Mouse (Mus musculus) frontal cortex, postnatal 25 days (tissue): ENCODE results near the gene Itm2c.
A peak's percentile ranks its signal among the peaks of the same experiment; 100 is the strongest.

Source experiments
- DNase-seq, 2 experiments: peaks; one replicate each; pipeline ENCODE4 v3.0.0; 2022; ENCODE audit warnings: low spot score in 2 of 2

Gene Itm2c

DNA sequence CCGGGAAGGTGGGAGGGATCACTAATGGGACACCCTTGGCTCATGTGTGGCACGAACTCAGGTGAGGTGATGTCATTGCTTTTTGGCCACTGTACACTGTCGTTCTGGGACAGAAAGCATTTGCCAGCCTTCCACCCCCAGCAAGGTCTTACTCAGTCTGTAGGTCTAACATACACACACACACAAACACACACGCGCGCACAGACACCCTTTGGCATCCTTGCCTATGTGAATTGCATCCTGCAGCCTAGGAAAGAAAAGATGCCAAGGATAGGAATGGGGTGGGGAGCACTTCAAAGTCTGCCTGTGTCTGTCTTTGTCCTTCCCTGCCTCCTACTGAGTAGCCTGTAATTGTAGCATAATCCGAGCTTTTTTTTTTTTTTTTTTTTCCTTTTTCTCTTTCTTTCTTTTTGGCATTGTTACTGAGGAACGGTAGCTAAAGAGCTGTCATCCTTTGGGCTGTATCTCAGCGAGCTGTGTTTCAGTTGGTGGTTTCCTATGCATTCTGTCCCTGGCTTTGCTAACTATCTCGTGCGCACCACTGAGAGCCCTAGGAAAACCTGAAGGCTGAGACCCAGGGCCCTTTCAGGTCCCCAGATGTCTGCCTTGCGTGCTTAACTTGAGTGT, 4.8 kb downstream of the Itm2c start:
- DNase-seq = peak in 1 of 2 experiments; percentile 36

DNA sequence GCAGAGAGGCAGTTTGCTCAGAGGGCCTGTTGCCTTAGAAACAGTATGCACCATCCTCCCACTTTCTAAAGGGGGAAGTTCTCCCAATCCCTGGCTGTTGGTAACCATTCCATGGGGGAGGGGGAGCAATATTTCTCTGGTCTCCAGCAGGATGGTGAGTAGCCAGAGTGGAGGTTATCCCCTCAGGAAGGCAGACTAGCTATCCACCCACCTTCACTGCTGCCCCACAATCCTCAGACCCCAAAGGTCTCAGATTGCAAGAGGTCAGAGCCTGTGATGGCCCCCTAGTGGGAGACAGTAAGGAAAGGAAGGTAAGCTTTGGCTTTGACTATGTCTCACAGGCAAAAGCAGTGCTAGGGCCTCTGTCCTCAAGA, 5.3 kb downstream of the Itm2c start:
- peak in 1 of 2 experiments; percentile 31 for DNase-seq

DNA sequence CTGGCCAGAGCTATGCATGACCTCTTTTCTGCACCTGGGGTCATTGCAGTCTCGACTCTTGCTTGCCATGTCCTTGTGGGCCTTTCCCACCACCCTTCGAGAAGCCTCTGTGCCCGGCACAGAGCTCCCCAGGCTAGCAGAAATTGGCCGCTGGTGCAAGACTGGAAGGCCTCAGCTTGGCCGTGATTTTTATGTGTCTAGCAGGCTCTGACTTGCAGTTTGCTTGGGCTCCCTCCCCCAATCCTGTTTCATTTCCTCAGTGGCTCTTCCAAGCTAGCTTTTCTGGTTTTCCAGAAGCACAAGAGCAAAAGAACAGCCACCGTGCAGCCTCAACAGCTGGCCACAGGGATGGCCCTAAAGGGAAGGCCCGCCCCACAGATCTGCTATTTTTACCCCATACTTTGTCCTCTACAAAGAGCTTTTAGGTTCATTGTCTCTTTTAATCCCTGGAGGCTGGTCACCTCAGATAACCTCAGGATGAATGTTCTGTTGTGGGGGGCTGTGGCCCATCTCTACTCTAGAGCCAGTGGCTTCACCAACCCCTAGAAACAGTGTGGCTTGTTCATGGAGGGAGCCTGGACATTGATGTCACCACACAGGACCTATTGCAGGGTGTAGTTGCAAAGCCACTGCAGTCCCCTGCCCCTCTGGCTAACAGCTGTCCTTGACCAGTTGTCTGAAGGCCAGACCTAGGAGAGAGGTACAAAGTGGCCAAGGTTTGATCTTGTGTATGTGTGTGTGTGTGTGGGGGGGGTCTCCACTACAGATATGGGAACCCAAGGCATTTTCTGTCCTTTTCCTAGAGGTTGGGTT, 6.6 kb downstream of the Itm2c start:
- no peak for DNase-seq

DNA sequence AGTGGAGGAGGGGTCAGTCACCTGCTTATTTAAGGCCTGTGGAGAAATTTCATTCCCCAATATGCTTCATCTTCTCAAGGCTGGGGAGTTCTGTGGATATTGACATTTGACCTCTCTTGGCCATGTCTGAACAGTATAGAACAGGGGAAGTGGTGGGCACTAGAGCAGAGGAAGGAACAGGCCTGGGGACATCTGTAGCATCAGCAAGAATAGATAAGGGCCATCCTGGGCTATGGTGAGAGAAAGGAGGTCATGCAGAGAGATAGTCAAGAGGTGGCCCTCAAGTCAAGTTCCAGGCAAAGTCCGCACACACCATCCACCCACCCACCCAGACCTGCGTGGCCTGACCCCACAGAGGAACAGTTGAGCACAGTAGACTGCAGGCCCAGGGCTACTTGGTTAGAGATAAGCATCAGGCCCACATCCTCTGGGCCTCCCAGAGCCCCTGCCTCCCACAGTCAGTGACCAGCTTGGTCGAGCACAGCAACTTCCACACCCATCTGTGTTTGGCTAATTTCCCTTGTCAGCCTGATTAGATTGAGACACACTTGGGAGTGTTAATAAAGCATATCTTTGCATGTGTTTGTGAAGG, 7.5 kb downstream of the Itm2c start:
- DNase-seq = no peak

DNA sequence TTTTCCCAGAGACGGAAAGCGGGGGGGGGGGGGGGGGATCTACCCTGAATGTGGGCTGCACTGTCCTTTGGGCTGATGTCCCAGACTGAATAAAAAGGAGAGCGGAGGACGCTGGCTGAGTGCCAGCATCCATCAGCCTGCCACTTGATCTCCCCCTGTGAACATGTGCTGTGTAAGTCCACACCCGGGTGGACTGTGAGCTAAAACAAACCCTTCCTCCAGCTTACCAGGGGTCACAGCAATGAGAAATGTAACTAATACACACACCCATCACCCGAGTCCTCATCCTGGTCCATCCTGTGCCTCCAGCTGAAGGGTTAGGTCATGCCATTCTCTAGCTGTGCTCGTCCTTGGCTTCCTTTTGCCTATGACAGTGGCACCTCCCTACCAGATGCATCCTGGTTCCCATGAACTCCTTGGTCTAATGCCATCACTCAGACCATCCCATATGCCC, 8.1 kb downstream of the Itm2c start:
- DNase-seq = no peak

DNA sequence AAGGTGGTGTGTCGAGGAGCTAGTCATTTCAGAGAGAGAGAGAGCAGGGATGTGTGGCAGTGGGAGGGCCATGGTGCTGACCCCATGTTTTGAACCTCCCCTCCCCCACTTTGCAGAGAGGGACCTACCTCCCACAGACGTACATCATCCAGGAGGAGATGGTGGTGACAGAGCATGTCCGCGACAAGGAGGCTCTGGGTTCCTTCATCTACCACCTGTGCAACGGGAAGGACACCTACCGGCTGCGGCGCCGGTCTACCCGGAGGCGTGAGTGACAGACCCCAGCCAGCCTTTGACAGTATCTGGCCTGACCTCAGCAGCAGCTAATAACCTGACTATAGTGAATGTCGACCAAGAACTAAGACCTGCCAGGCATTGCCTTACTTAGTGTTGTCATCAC, 12.8 kb downstream of the Itm2c start:
- DNase-seq = no peak

DNA sequence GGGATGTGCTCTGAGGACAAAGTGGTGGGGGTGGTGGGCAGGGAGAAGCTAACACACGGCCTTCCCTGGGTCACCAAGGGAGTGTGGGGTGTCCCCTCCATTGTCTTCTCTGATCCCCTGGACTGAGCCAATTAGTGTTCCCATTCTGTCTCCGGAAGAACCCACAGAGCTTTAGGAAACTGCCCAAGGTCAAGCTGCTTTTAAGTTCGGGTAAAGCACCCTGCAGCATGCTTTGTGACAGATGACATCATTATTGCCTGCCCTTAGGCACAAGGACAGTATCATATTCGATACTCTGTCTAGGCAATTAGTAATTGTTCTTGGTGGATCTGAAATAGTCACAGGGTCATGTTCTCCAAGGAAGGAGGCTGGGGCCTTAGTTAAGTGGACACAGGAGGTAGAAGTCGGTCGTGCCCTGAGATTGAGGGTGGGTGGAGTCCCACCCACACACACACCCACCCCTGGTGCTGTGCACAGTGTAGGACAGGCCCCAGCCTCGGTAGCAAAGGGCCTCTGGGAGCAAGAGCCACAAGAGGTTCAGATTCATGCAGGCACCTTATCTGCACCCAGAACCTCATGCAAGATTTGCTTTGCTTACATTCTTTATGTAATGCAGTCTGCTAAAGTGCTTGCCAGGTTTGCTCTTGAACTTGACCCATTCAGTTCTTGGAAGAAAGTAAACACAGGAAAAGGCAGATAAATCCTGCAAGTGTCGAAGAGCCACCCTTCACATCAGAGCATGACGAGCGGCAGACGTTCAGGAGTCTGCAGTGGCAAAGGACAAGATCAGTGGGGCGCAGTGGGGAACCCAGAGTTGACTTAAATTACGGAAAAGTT, 14.9 kb downstream of the Itm2c start:
- no peak for DNase-seq

DNA sequence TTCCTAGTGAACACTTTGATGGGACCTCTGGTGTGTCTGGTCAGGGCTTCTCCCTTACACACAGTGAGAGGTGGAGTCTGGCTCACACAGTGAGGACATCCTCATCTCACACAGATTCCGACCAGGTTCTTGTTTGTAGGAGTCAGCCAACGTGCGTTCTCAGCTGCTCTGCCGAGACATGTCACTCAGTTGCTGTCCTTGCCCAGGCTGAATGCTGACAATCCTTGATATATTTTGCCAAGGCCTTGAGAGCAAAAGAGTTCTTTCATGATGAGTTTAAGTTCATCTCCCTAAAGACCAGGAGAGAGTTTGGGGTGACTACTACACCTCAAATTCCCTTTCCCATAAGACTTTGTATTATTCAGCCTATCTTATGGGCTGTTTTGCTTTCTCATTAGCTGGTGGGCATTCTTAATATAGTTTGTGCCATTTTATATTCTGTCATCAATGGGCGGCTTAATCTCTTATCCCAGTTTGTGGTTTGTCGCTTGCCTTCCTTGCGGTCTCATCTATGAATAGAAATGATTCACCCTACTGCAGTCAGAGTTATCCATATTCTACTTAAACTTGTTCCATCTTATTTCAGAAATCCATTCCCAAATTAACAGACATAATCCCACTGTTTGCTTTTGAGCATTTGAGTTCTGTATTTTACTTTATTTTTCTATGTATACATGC, 19.1 kb downstream of the Itm2c start:
- no peak for DNase-seq

DNA sequence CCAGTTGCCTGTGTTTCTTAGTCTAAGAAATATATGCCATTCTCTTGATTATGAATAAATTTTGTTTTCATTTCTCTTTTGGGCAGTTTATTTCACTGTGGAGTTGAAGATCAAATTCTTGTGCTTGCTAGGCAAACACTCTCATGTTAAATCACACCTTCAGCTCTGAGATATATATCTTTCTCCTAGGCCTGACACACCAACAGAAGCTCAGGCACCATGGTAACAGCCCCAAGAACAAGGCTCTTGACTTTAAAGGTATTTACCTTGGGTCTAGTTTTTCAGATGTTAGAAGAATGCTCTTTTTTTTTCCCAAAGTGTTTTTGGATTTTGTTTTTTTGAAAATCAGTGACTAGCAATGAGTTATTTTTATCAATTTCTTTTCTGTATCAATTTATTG, 21.8 kb downstream of the Itm2c start:
- no peak for DNase-seq

DNA sequence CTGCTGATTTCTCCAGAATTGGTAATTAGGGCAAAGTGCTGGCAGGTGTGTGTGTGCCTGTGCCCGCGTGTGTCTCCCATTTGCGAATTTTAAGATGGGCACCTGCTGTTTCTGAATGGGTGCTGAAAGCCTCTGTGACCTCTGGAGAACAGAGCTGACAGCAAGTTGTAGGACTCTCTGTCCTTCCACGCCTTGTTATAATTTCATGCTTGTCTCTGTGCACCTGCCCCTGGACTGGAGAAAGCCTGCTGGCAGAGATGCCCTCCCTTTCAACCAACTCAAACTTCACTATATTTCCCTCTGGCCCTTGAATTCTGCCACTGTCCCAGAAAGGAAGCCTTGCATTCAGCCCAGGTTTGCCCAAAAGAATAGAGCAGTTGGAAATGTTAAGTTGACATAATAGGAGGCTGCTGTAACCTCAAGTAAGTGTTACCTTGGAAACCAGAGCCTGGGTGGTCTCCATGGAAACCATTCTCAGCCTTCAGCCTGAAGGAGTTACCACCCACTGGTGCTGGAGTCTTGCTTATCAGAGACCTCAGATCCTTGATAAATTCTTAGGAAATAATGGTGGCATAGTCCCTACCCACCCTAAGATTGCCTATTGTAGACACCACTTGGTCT, 22.9 kb downstream of the Itm2c start:
- peak in 1 of 2 experiments; percentile 63 for DNase-seq

DNA sequence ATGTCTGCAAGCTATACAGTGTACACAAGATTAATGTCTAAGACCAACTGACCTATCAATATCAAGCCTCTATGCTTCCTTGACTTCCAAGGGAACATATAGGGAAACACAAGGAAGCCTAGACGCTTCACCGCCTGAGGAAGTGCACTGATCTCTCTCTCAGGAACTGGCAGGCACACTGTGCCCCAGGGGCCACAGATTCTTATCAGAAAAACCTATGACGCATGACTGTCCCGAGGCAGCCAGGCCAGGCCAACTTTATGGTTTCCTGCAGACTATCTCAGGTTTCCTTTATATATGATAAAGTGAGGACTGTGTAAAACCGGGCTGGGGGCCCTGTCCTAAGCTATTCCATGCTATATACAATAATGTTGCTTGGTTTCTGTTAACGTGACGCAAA, 25.5 kb downstream of the Itm2c start:
- no peak for DNase-seq

DNA sequence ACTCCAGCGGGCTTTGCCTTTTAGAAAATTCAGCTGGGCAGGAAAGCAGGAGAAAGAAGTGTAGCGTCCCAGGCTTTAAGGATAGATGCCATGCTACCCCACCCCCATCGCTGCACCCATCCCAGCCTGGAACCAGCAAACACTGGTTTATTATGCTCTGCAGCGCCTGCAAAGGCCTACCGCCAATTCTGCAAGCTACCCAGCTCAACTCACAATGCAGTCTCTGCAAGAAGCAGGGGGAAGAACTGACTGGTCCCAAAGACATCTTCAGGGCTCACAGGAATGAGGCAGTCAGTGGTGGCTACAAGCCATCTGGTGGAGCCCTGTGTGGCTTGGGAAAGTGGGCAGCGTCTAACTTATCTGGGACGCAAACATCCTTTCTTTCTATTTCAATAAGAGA, 27.6 kb downstream of the Itm2c start:
- no peak for DNase-seq

DNA sequence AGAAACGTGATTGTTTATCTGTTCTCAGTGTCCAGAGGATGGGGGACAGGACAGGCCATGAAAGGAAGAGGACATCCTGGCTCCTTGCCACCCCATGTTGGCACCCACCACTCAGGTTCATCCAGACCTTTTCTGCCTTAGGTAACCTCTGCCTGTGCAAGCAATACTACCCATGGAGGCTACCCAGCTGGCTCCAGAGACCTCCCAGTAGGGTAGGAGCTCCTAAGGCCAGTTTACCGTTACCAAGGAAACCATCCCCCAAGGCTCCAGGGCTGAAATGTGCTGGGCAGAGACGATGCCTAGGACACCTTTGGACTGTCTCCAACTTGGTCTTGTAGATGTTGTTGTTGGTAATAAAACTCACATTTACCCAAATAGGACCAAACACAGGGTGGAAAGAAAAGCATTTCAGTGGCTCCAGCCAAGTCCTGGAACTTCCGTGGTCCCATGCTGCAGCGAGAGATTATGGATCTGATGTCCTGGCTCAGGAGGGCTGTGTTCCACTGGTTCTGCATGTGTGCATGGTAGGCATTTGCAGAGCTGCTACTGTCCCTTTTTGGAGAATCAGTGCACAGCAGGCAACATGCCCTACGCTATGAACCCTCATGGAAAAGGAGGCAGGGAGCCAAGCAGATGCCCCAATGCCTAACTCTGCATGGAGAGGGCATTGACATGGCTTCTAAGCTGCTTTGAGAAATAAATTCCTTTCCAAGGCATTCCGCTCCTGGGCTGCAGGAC, 28.2 kb downstream of the Itm2c start:
- DNase-seq = no peak

DNA sequence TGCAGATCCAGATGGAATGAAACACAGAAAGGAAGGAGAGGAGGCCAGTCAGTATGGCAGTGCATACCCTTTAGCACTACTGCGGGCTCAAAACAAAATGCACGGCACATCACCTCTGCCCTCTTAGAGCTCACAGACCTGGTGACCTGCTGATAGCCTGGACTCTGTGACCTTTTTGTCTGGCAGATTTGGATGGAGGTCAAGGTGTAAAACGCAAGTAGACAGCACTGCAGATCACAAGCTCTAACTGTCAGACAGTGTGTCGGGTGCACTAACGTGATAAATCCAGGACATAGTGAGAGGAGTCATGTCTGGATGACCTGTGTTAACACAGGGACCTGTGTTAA, 28.8 kb downstream of the Itm2c start:
- no peak for DNase-seq

DNA sequence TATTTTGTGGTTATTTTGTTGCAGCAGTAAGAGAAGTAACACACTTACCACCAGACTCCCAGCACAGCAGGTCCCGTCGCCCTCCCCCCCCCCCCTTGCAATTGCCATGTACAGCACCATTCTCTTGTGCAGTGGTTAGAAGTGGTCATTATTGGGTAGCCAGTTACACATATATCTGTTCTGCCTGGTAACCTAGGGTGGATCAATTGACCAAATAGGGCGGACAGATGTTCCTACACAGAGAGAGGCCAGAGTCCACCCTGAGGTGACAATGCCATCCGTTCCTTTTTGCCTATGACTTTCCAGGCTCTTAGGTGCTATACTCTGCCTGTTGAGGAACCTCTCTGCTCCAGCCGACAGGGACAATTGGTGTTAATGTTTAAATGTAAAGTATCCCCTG, 31.1 kb downstream of the Itm2c start:
- no peak for DNase-seq

DNA sequence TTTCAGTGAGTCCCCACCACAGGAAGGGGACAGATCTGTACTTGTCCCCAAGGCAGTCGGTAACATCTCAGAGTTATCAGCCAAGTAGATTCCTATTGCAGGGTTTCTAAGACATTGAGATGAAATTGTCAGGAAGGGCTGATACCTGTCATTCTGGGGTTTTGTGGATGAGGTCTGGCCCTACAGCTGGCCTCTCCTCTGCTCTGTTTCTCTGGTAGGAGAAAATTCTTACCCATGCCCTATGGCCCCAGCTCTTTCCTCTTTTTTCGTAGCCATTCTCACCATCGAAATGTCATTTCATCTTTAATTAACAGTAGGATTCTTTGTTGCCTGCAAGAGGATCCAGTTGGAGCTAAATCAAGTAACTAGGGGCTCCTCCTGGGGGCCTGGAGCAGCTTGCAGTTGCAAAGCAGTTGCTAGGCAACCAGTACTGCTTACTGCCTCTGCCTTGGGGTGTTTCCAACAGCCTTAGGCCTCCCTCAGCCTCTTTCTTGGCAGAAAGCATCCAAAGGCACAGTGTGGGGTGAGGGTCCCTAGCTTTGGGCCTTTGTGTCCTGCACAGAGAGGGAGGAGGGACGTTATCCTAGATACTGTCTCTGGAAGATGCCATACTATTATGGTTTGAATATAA, 34.1 kb downstream of the Itm2c start, which contains the start of gene 4933407L21Rik:
TSS of gene 4933407L21Rik (plus strand) at position 427 of the 631 bp plus-strand sequence.
- DNase-seq = no peak

DNA sequence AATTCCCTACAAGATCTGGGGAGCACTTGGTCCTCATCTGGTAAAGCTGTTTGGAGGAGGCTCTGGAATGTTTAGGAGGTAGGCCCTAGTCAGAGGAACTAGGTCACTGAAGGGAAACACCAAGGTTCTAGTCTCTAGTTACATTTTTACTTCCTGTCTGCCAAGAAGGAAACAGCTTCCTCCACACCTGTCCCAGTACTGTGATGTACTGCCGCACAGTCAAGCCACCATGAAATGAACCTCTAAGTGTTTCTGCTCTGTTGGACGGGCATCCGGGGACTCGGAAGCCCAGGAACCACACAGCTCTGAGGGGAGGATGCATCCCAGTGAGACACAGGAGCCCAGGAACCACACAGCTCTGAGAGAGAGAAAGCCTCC, 34.6 kb downstream of the Itm2c start:
- no peak for DNase-seq

DNA sequence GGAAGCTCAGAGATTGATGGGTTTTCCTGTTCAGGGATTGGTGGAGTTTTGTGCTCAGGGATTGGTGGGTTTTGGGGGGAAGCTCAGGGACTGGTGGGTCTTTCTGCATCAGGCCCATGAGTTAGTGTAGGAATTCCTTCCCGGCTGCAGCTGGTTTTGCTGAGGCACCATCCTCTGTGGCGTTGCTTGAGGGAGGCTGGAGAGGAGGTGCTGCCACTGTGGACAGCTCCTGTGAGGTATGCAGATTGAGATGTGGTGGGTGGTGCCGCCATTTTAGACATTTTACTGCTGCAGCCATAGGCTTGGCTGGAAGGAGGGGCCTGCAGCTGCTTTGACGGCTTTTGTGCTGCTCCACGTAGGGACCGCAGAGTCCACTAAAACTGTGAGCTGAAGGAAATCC, 35.3 kb downstream of the Itm2c start:
- DNase-seq = no peak

DNA sequence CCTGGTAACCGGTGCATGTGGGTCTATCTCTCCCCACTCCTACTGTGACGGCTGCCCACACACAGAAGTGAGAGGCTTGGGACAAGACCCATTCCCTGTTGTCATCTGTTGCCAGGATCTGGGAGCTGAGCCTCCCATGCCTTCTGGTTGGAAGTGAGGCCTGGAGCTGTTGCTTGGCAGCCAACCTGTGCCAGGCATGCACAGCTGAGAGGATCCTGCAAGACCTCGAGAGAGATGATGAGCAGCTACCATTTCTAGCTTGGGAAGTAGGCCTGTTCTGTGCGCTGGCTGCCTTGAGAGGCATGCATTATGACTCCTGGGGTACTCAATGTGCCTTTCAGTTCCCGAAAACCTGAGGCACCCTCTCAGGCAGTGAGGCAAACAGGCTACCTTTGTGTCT, 37.1 kb downstream of the Itm2c start:
- no peak for DNase-seq

DNA sequence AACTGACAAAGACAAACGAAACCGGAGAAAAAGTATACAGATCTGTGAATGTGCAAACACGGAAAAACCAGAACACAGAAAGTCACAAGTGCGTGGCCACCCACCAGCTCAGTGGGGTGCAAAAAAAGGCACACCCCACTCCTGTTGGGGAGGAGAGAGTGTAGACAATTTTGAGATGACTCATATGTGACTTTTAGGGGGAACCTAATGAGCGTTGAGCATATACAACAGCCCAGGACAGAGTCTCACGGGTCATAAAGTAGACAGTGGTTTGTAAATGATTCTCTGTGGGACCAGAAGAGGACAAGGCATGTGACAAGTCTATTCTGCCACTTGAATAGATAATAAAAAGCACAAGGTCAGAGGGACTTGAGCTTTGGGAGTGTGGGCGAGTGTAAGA, 39.1 kb downstream of the Itm2c start:
- DNase-seq = no peak
